ENCODE assay signal across 23 mouse cellular contexts in genomic region chr12:58872465-58872864, GRCm38 (mm10).
DNase-seq lines count a peak whose midpoint lies in the region; ATAC-seq lines count a peak whose summit lies in the region.
"Had no signal": no experiment of that assay in that cellular context is flagged by ENCODE, and none has a peak within 500 bp of the region (broad histone marks: within the 10 kb centered on the region; RNA-seq: fewer than 3 reads in every experiment).

No protein-coding gene starts in this region.

- no peaks in the 10 kb centered on the region for H3K36me3 ChIP-seq in hindbrain, embryonic 14.5 days (replicated peaks; ENCODE audit: control insufficient read depth, insufficient read depth)
- no peaks in the 10 kb centered on the region for H3K36me3 ChIP-seq in hindbrain, embryonic 10.5 days
- H3K36me3 ChIP-seq in neural tube, embryonic 15.5 days = no peaks in the 10 kb centered on the region
- H3K36me3 ChIP-seq in embryonic facial prominence, embryonic 15.5 days = no peaks in the 10 kb centered on the region
- H3K36me3 ChIP-seq: embryonic facial prominence, embryonic 13.5 days; intestine, embryonic 15.5 days had no signal

- H3K27ac ChIP-seq in hindbrain, embryonic 14.5 days = no peak overlapping the region
- H3K27ac ChIP-seq in hindbrain, embryonic 10.5 days = no peak overlapping the region
- H3K27ac ChIP-seq in neural tube, embryonic 15.5 days (replicated peaks) = no peak overlapping the region
- no peak overlapping the region for H3K27ac ChIP-seq in embryonic facial prominence, embryonic 15.5 days (replicated peaks)
- H3K27ac ChIP-seq: embryonic facial prominence, embryonic 13.5 days; gastrocnemius, adult 2 months; intestine, embryonic 15.5 days had no signal

- peaks cover 3% of the 10 kb centered on the region; the same call in 1 of the 2 replicates for H3K4me1 ChIP-seq in hindbrain, embryonic 14.5 days (replicated peaks; ENCODE audit: control insufficient read depth, insufficient read depth, low read length)
- no peaks in the 10 kb centered on the region for H3K4me1 ChIP-seq in hindbrain, embryonic 10.5 days (replicated peaks)
- no peaks in the 10 kb centered on the region for H3K4me1 ChIP-seq in neural tube, embryonic 15.5 days
- no peaks in the 10 kb centered on the region for H3K4me1 ChIP-seq in embryonic facial prominence, embryonic 15.5 days
- H3K4me1 ChIP-seq: embryonic facial prominence, embryonic 13.5 days; intestine, embryonic 15.5 days had no signal

- no peaks in the 10 kb centered on the region for H3K27me3 ChIP-seq in hindbrain, embryonic 14.5 days (ENCODE audit: control insufficient read depth, insufficient read depth, low read length)
- H3K27me3 ChIP-seq in hindbrain, embryonic 10.5 days (ENCODE audit: insufficient read depth, poor library complexity, severe bottlenecking) = no peaks in the 10 kb centered on the region
- H3K27me3 ChIP-seq in neural tube, embryonic 15.5 days (replicated peaks) = no peaks in the 10 kb centered on the region
- H3K27me3 ChIP-seq in embryonic facial prominence, embryonic 15.5 days = no peaks in the 10 kb centered on the region
- H3K27me3 ChIP-seq: embryonic facial prominence, embryonic 13.5 days; intestine, embryonic 15.5 days had no signal

- no peak overlapping the region for H3K4me3 ChIP-seq in hindbrain, embryonic 14.5 days (replicated peaks; ENCODE audit: low read length)
- no peak overlapping the region for H3K4me3 ChIP-seq in hindbrain, embryonic 10.5 days
- H3K4me3 ChIP-seq in neural tube, embryonic 15.5 days (replicated peaks) = no peak overlapping the region
- H3K4me3 ChIP-seq in embryonic facial prominence, embryonic 15.5 days (replicated peaks) = no peak overlapping the region
- H3K4me3 ChIP-seq: embryonic facial prominence, embryonic 13.5 days; gastrocnemius, adult 2 months; intestine, embryonic 15.5 days had no signal

- H3K9me3 ChIP-seq in hindbrain, embryonic 14.5 days (ENCODE audit: control insufficient read depth, low read length) = no peaks in the 10 kb centered on the region
- H3K9me3 ChIP-seq in hindbrain, embryonic 10.5 days = no peaks in the 10 kb centered on the region
- no peaks in the 10 kb centered on the region for H3K9me3 ChIP-seq in neural tube, embryonic 15.5 days (replicated peaks)
- H3K9me3 ChIP-seq in embryonic facial prominence, embryonic 15.5 days (replicated peaks) = no peaks in the 10 kb centered on the region
- H3K9me3 ChIP-seq: embryonic facial prominence, embryonic 13.5 days; intestine, embryonic 15.5 days had no signal

- no peak for DNase-seq in hindbrain, embryonic 14.5 days (ENCODE audit: low spot score)
- DNase-seq in hindbrain, embryonic 10.5 days (ENCODE audit: low spot score) = no peak
- DNase-seq in neural tube, embryonic 10.5 days (ENCODE audit: extremely low spot score, low spot score) = no peak
- no peak for DNase-seq in adrenal gland, adult 18-20 months (ENCODE audit: low spot score in 2 of 2)
- DNase-seq: adrenal gland, postnatal 10 days; adrenal gland, postnatal 36 days; cerebellum, adult 11 months; cerebellum, adult 2 months; cerebellum, adult 9-11 months; cerebellum, postnatal 25 days; forebrain, postnatal 0 days; gastrocnemius, adult 2 months; gastrocnemius, postnatal 14 days; heart, adult 11 months; kidney, adult 11 months had no signal

- peak; percentile 55; the same call in 1 of the 2 replicates for ATAC-seq in hindbrain, embryonic 14.5 days (ENCODE audit: low FRiP score)
- peak; percentile 38; the same call in 1 of the 2 replicates for ATAC-seq in neural tube, embryonic 15.5 days (ENCODE audit: low FRiP score)
- 0 out of 2 replicates have a peak, but pooled peaks have one; percentile 15 for ATAC-seq in embryonic facial prominence, embryonic 15.5 days (ENCODE audit: insufficient number of reproducible peaks, low FRiP score, low TSS enrichment, low read depth)
- ATAC-seq: activated CD4-positive, CD25-positive, alpha-beta regulatory T cell, adult 4 months; CD4-positive, CD25-positive, alpha-beta regulatory T cell, adult 4 months; forebrain, embryonic 14.5 days; forebrain, postnatal 0 days; intestine, embryonic 15.5 days had no signal

- no peak overlapping the region for H3K4me2 ChIP-seq in hindbrain, embryonic 14.5 days (replicated peaks)
- H3K4me2 ChIP-seq in neural tube, embryonic 15.5 days = no peak overlapping the region
- H3K4me2 ChIP-seq in embryonic facial prominence, embryonic 15.5 days (replicated peaks) = no peak overlapping the region
- H3K4me2 ChIP-seq: embryonic facial prominence, embryonic 13.5 days; heart, embryonic 11.5 days; intestine, embryonic 15.5 days had no signal

- no peak overlapping the region for H3K9ac ChIP-seq in hindbrain, embryonic 14.5 days
- no peak overlapping the region for H3K9ac ChIP-seq in neural tube, embryonic 15.5 days (replicated peaks)
- H3K9ac ChIP-seq in embryonic facial prominence, embryonic 15.5 days = no peak overlapping the region
- H3K9ac ChIP-seq: embryonic facial prominence, embryonic 13.5 days; forebrain, postnatal 0 days; intestine, embryonic 15.5 days had no signal
